Mouse (Mus musculus): ENCODE results near the gene Izumo2. TPM values are rescaled to one million over a fixed set of nuclear protein-coding genes. Genes with fewer than 3 reads are reported as not detected.

The Izumo2 gene
- total and polyA plus RNA-seq, 3 experiments = not detected

- Histone ChIP-seq H3K79me2 (ENCODE audit: control insufficient read depth, insufficient read depth, low read length, poor library complexity) (no peaks in the 10 kb centered on the region), H3K27me3 (ENCODE audit: control insufficient read depth in 1 of 2, insufficient read depth in 2 of 2, low read length in 2 of 2) (no peaks in the 10 kb centered on the region), H3K36me3 (ENCODE audit: control insufficient read depth in 1 of 2, insufficient read depth in 2 of 2, low read length in 2 of 2) (no peaks in the 10 kb centered on the region), H3K4me3 (ENCODE audit: control insufficient read depth in 1 of 2, insufficient read depth in 1 of 2, low read depth in 2 of 2, low read length in 2 of 2) (no peak within 1 kb of the TSS), H3K9ac (ENCODE audit: control insufficient read depth, low read depth, low read length, poor library complexity, severe bottlenecking) (no peak within 1 kb of the TSS), H3K9me3 (replicated peaks; ENCODE audit: insufficient read depth, low read length) (no peaks in the 10 kb centered on the region), H3K27ac (ENCODE audit: control insufficient read depth, low read depth, low read length) (no peak within 1 kb of the TSS), H3K4me1 (ENCODE audit: control insufficient read depth in 1 of 2, insufficient read depth in 2 of 2, low read length in 2 of 2) (no peaks in the 10 kb centered on the region)
- TF ChIP-seq SIN3A (IDR thresholded peaks at IDR 0.05; ENCODE audit: low read length) (no peak), RAD21 (IDR thresholded peaks at IDR 0.05; ENCODE audit: low read depth, low read length) (no peak), UBTF (IDR thresholded peaks at IDR 0.05; ENCODE audit: borderline replicate concordance, insufficient read depth, low read depth, low read length) (no peak), NRF1 (IDR thresholded peaks at IDR 0.05; ENCODE audit: insufficient read depth, low read depth, low read length, poor library complexity, severe bottlenecking) (no peak), RCOR1 (IDR thresholded peaks at IDR 0.05; ENCODE audit: low read depth, low read length) (no peak), CHD1 (IDR thresholded peaks at IDR 0.05; ENCODE audit: low read depth, low read length) (no peak), NELFE (IDR thresholded peaks at IDR 0.05; ENCODE audit: low read depth, low read length) (no peak), E2F4 (IDR thresholded peaks at IDR 0.05; ENCODE audit: borderline replicate concordance, low read depth, low read length) (no peak), USF2 (IDR thresholded peaks at IDR 0.05; ENCODE audit: borderline replicate concordance in 1 of 2, insufficient read depth in 1 of 2, low read depth in 1 of 2, low read length in 2 of 2) (no peak), MYC (IDR thresholded peaks at IDR 0.05; ENCODE audit: low read depth, low read length) (no peak), MAX (IDR thresholded peaks at IDR 0.05; ENCODE audit: low read length) (no peak), ZNF384 (IDR thresholded peaks at IDR 0.05; ENCODE audit: low read depth, low read length) (no peak), TAL1 (IDR thresholded peaks at IDR 0.05; ENCODE audit: low read length) (no peak), POLR2AphosphoS5 (IDR thresholded peaks at IDR 0.05; ENCODE audit: borderline replicate concordance, low read depth, low read length) (no peak), KAT2A (conservative IDR thresholded peaks at IDR 0.05; ENCODE audit: low read depth, low read length) (no peak), CTCF (IDR thresholded peaks at IDR 0.05 in 2 of 3, conservative IDR thresholded peaks at IDR 0.05 in 1 of 3; ENCODE audit: control insufficient read depth in 1 of 3, insufficient read depth in 1 of 3, low read depth in 2 of 3, low read length in 3 of 3, poor library complexity in 1 of 3, severe bottlenecking in 1 of 3) (no peak), POLR2A (IDR thresholded peaks at IDR 0.05; ENCODE audit: control insufficient read depth in 1 of 2, insufficient read depth in 1 of 2, low read depth in 1 of 2, low read length in 2 of 2, poor library complexity in 1 of 2) (no peak)
- no peak for DNase-seq (ENCODE audit: low read depth, low spot score)
Measured at GRCm38 (mm10) chr7:44670803-44671202, 37.7 kb upstream of the Izumo2 start, which contains the start of gene Myh14. Myh14 (minus strand) TSS chr7:44670843.

- no peak for DNase-seq (ENCODE audit: low read depth, low spot score)
- Histone ChIP-seq H3K9ac (ENCODE audit: control insufficient read depth, low read depth, low read length, poor library complexity, severe bottlenecking) (no peak overlapping the region), H3K36me3 (ENCODE audit: control insufficient read depth in 1 of 2, insufficient read depth in 2 of 2, low read length in 2 of 2) (no peaks in the 10 kb centered on the region), H3K27ac (ENCODE audit: control insufficient read depth, low read depth, low read length) (no peak overlapping the region), H3K4me3 (ENCODE audit: control insufficient read depth in 1 of 2, insufficient read depth in 1 of 2, low read depth in 2 of 2, low read length in 2 of 2) (no peak overlapping the region), H3K4me1 (ENCODE audit: control insufficient read depth in 1 of 2, insufficient read depth in 2 of 2, low read length in 2 of 2) (no peaks in the 10 kb centered on the region), H3K27me3 (ENCODE audit: control insufficient read depth in 1 of 2, insufficient read depth in 2 of 2, low read length in 2 of 2) (no peaks in the 10 kb centered on the region), H3K79me2 (ENCODE audit: control insufficient read depth, insufficient read depth, low read length, poor library complexity) (no peaks in the 10 kb centered on the region), H3K9me3 (replicated peaks; ENCODE audit: insufficient read depth, low read length) (no peaks in the 10 kb centered on the region)
- no peak for TF ChIP-seq RAD21 (IDR thresholded peaks at IDR 0.05; ENCODE audit: low read depth, low read length)
- no peak for TF ChIP-seq KAT2A (conservative IDR thresholded peaks at IDR 0.05; ENCODE audit: low read depth, low read length)
- TF ChIP-seq MAFK (IDR thresholded peaks at IDR 0.05; ENCODE audit: borderline replicate concordance, low read depth, low read length) = no peak
- no peak for TF ChIP-seq ETS1 (IDR thresholded peaks at IDR 0.05; ENCODE audit: low read depth, low read length)
- TF ChIP-seq RCOR1 (IDR thresholded peaks at IDR 0.05; ENCODE audit: low read depth, low read length) = no peak
- no peak for TF ChIP-seq HCFC1 (IDR thresholded peaks at IDR 0.05; ENCODE audit: low read depth, low read length)
- TF ChIP-seq ZMIZ1 (IDR thresholded peaks at IDR 0.05; ENCODE audit: low read depth, low read length) = no peak
- TF ChIP-seq SMC3 (IDR thresholded peaks at IDR 0.05; ENCODE audit: low read depth, low read length) = no peak
- no peak for TF ChIP-seq GABPA (IDR thresholded peaks at IDR 0.05; ENCODE audit: low read depth, low read length)
- TF ChIP-seq ELF1 (IDR thresholded peaks at IDR 0.05; ENCODE audit: low read depth, low read length) = no peak
- TF ChIP-seq GATA1 (IDR thresholded peaks at IDR 0.05; ENCODE audit: low read depth, low read length) = no peak
- TF ChIP-seq MXI1 (IDR thresholded peaks at IDR 0.05; ENCODE audit: low read depth, low read length) = no peak
- no peak for TF ChIP-seq ZNF384 (IDR thresholded peaks at IDR 0.05; ENCODE audit: low read depth, low read length)
Measured at GRCm38 (mm10) chr7:44672193-44672592, 36.3 kb upstream of the Izumo2 start.

Data from MEL (cell line).